Mouse (Mus musculus): ENCODE measurements at regions not wholly inside any gene's neighbourhood (a gene's known extent, or its start where the extent isn't known, plus 50 kb on each side); places are given as distances from the start of the nearest gene placed in this dataset.

DNA sequence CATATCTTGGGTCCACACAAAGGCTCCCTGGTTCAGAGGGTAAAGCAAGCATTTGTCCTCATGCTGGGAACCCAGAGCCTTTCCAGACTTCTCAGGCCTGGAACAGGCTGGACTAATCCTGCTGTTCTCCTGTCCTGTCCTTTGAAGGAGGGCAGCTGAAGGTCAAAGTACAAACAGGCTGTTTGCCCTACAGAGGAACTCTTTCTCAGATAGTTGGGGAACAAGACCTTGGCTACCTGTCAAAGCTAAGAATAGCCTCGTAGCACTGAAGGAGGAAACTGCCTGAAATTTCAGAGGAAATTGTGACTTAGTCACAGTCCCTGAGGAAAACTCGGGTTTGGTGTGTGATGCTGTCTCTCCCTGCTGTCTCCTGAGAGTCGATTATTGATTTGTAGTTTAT, 245.6 kb upstream of the N4bp1 start:
- Histone ChIP-seq H3K27ac (ENCODE audit: insufficient read depth, low read length) (no peak overlapping the region), H3K36me3 (ENCODE audit: control insufficient read depth, insufficient read depth, low read length, poor library complexity, severe bottlenecking) (no peaks in the 10 kb centered on the region), H3K9me3 (replicated peaks; ENCODE audit: control insufficient read depth, insufficient read depth, low read length, poor library complexity, severe bottlenecking) (no peaks in the 10 kb centered on the region; the same call in 1 of the 2 replicates), H3K4me3 (ENCODE audit: low read depth, low read length) (no peak overlapping the region), H3K4me1 (ENCODE audit: control insufficient read depth, insufficient read depth, low read length) (no peaks in the 10 kb centered on the region), H3K9ac (ENCODE audit: low read depth, poor library complexity, severe bottlenecking) (no peak overlapping the region), H3K27me3 (ENCODE audit: control insufficient read depth, insufficient read depth, low read length, poor library complexity, severe bottlenecking) (no peaks in the 10 kb centered on the region)
- TF ChIP-seq POLR2A (IDR thresholded peaks at IDR 0.05; ENCODE audit: insufficient read depth, low read length), result no peak
- no peak for TF ChIP-seq CTCF (IDR thresholded peaks at IDR 0.05; ENCODE audit: low read depth, low read length)
- TF ChIP-seq EP300 (IDR thresholded peaks at IDR 0.05; ENCODE audit: insufficient read depth, low read depth, low read length), result no peak

DNA sequence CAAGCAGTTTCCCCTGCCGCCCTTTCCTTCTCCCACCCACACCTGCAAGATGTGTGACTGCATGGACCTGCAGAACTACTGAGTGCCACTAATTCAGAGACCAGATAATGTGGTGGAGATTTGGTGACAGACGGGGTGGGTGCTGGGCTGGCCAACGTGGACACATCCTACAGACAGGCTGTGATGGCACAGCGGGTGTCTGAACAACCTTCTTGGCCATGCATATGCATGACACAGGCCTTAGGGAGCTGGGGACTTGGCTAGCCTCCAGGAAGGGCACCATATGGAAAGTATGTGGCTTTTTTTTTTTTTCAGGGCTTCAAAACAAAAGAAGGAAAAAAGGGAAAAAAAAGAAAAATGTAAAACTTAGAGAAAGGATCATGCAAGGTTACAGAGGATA, 243.5 kb upstream of the N4bp1 start:
- Histone ChIP-seq H3K36me3 (ENCODE audit: control insufficient read depth, insufficient read depth, low read length, poor library complexity, severe bottlenecking) (no peaks in the 10 kb centered on the region), H3K9me3 (replicated peaks; ENCODE audit: control insufficient read depth, insufficient read depth, low read length, poor library complexity, severe bottlenecking) (no peaks in the 10 kb centered on the region; the same call in 1 of the 2 replicates), H3K4me1 (ENCODE audit: control insufficient read depth, insufficient read depth, low read length) (no peaks in the 10 kb centered on the region), H3K27me3 (ENCODE audit: control insufficient read depth, insufficient read depth, low read length, poor library complexity, severe bottlenecking) (no peaks in the 10 kb centered on the region), H3K9ac (ENCODE audit: low read depth, poor library complexity, severe bottlenecking) (no peak overlapping the region), H3K4me3 (ENCODE audit: low read depth, low read length) (no peak overlapping the region), H3K27ac (ENCODE audit: insufficient read depth, low read length) (no peak overlapping the region)
- TF ChIP-seq POLR2A (IDR thresholded peaks at IDR 0.05; ENCODE audit: insufficient read depth, low read length) (no peak), CTCF (IDR thresholded peaks at IDR 0.05; ENCODE audit: low read depth, low read length) (no peak), EP300 (IDR thresholded peaks at IDR 0.05; ENCODE audit: insufficient read depth, low read depth, low read length) (no peak)

DNA sequence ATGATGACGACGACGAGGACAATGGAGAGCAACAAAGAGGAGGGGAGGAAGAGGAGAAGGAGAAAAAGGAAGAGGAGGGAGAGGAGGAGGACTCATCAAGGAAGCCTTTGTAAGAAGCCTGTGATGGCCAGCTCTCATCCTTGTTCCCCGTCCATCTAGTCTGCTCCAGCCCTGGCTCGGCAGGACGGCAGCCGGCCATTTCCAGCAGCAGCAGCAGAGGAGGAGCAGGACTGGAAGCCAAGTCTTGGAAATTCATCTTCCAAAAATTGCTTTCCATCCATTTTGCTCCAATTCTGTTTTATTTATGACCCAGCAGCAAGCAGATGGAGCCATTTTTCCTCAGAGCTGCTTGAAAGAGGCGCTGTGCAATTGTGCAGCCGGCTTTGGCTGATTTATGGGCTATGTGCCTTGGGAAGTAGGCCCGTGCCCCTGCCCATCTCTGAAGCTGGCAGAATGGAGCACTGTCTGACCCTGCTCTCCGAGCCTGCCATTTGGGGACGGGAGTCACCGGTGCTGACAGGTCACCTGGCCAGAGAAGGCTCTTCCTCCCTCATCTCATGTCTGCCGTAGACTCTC, 231.2 kb upstream of the N4bp1 start:
- H3K9ac ChIP-seq (ENCODE audit: low read depth, poor library complexity, severe bottlenecking), result no peak overlapping the region
- no peaks in the 10 kb centered on the region for H3K9me3 ChIP-seq (replicated peaks; ENCODE audit: control insufficient read depth, insufficient read depth, low read length, poor library complexity, severe bottlenecking)
- no peak for TF ChIP-seq EP300 (IDR thresholded peaks at IDR 0.05; ENCODE audit: insufficient read depth, low read depth, low read length)
- no peak for TF ChIP-seq POLR2A (IDR thresholded peaks at IDR 0.05; ENCODE audit: insufficient read depth, low read length)
- no peak for TF ChIP-seq CTCF (IDR thresholded peaks at IDR 0.05; ENCODE audit: low read depth, low read length)
- H3K27me3 ChIP-seq (ENCODE audit: control insufficient read depth, insufficient read depth, low read length, poor library complexity, severe bottlenecking), result no peaks in the 10 kb centered on the region
- H3K4me3 ChIP-seq (ENCODE audit: low read depth, low read length), result no peak overlapping the region
- no peak overlapping the region for H3K27ac ChIP-seq (ENCODE audit: insufficient read depth, low read length)
- H3K36me3 ChIP-seq (ENCODE audit: control insufficient read depth, insufficient read depth, low read length, poor library complexity, severe bottlenecking), result no peaks in the 10 kb centered on the region
- no peaks in the 10 kb centered on the region for H3K4me1 ChIP-seq (ENCODE audit: control insufficient read depth, insufficient read depth, low read length)

GRCm38 (mm10) chr8:87112355-87112754, 227.3 kb upstream of the N4bp1 start:
- H3K4me1 ChIP-seq (ENCODE audit: control insufficient read depth, insufficient read depth, low read length), result no peaks in the 10 kb centered on the region
- H3K9me3 ChIP-seq (replicated peaks; ENCODE audit: control insufficient read depth, insufficient read depth, low read length, poor library complexity, severe bottlenecking), result no peaks in the 10 kb centered on the region
- no peak overlapping the region for H3K4me3 ChIP-seq (ENCODE audit: low read depth, low read length)
- H3K27ac ChIP-seq (ENCODE audit: insufficient read depth, low read length), result no peak overlapping the region
- no peaks in the 10 kb centered on the region for H3K36me3 ChIP-seq (ENCODE audit: control insufficient read depth, insufficient read depth, low read length, poor library complexity, severe bottlenecking)
- TF ChIP-seq POLR2A (IDR thresholded peaks at IDR 0.05; ENCODE audit: insufficient read depth, low read length) (no peak), EP300 (IDR thresholded peaks at IDR 0.05; ENCODE audit: insufficient read depth, low read depth, low read length) (no peak), CTCF (IDR thresholded peaks at IDR 0.05; ENCODE audit: low read depth, low read length) (no peak)
- H3K9ac ChIP-seq (ENCODE audit: low read depth, poor library complexity, severe bottlenecking), result no peak overlapping the region
- no peaks in the 10 kb centered on the region for H3K27me3 ChIP-seq (ENCODE audit: control insufficient read depth, insufficient read depth, low read length, poor library complexity, severe bottlenecking)

- Histone ChIP-seq H3K9ac (ENCODE audit: low read depth, poor library complexity, severe bottlenecking) (no peak overlapping the region), H3K27me3 (ENCODE audit: control insufficient read depth, insufficient read depth, low read length, poor library complexity, severe bottlenecking) (no peaks in the 10 kb centered on the region), H3K4me3 (ENCODE audit: low read depth, low read length) (no peak overlapping the region), H3K9me3 (replicated peaks; ENCODE audit: control insufficient read depth, insufficient read depth, low read length, poor library complexity, severe bottlenecking) (no peaks in the 10 kb centered on the region), H3K36me3 (ENCODE audit: control insufficient read depth, insufficient read depth, low read length, poor library complexity, severe bottlenecking) (no peaks in the 10 kb centered on the region), H3K27ac (ENCODE audit: insufficient read depth, low read length) (no peak overlapping the region), H3K4me1 (ENCODE audit: control insufficient read depth, insufficient read depth, low read length) (no peaks in the 10 kb centered on the region)
- TF ChIP-seq EP300 (IDR thresholded peaks at IDR 0.05; ENCODE audit: insufficient read depth, low read depth, low read length), result no peak
- no peak for TF ChIP-seq POLR2A (IDR thresholded peaks at IDR 0.05; ENCODE audit: insufficient read depth, low read length)
- no peak for TF ChIP-seq CTCF (IDR thresholded peaks at IDR 0.05; ENCODE audit: low read depth, low read length)
Observed at GRCm38 (mm10) chr8:87105106-87105505, 220.0 kb upstream of the N4bp1 start.

DNA sequence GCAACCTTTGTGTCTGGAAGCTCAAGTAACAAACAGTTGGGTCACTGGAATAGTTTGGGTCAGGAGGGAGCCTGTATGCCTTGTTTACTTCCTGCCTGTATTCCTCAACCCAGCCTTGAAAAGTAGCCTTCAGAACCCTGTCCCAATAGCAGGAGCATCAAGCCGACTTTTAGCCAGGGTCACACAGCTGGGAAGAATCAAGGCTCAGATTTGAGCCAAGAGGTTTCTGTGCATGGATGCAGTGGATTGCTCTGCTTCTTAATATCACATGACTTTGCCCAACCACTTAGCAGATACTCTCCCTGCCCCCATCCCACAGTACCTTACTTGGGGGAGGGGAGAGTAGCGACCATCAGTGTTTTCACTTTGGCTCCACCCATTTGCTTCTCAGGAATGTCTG, 210.2 kb upstream of the N4bp1 start:
- no peaks in the 10 kb centered on the region for H3K4me1 ChIP-seq (ENCODE audit: control insufficient read depth, insufficient read depth, low read length)
- no peak overlapping the region for H3K4me3 ChIP-seq (ENCODE audit: low read depth, low read length)
- TF ChIP-seq POLR2A (IDR thresholded peaks at IDR 0.05; ENCODE audit: insufficient read depth, low read length) (no peak), EP300 (IDR thresholded peaks at IDR 0.05; ENCODE audit: insufficient read depth, low read depth, low read length) (no peak), CTCF (IDR thresholded peaks at IDR 0.05; ENCODE audit: low read depth, low read length) (no peak)
- H3K9me3 ChIP-seq (replicated peaks; ENCODE audit: control insufficient read depth, insufficient read depth, low read length, poor library complexity, severe bottlenecking), result no peaks in the 10 kb centered on the region
- H3K27me3 ChIP-seq (ENCODE audit: control insufficient read depth, insufficient read depth, low read length, poor library complexity, severe bottlenecking), result no peaks in the 10 kb centered on the region
- no peak overlapping the region for H3K27ac ChIP-seq (ENCODE audit: insufficient read depth, low read length)
- no peaks in the 10 kb centered on the region for H3K36me3 ChIP-seq (ENCODE audit: control insufficient read depth, insufficient read depth, low read length, poor library complexity, severe bottlenecking)
- no peak overlapping the region for H3K9ac ChIP-seq (ENCODE audit: low read depth, poor library complexity, severe bottlenecking)
